Mouse (Mus musculus) macrophage (primary cell): Measurements from ENCODE around the gene Tubb3. TPM values are rescaled to one million over a fixed set of nuclear protein-coding genes. Genes with fewer than 3 reads are reported as not detected.

Experiments used
- H3K27ac ChIP-seq: fragments of 350-480 bp; formaldehyde crosslinking; 2 replicates; pipeline ENCODE4 v1.9.0; 2021
- H3K36me3 ChIP-seq: fragments of 350-480 bp; formaldehyde crosslinking; 2 replicates; pipeline ENCODE4 v1.9.0; 2021; ENCODE audit errors: inconsistent target
- H3K4me3 ChIP-seq: fragments of 350-480 bp; formaldehyde crosslinking; 2 replicates; pipeline ENCODE4 v1.9.0; 2021; ENCODE audit errors: inconsistent target
- H3K79me2 ChIP-seq: fragments of 350-480 bp; formaldehyde crosslinking; 2 replicates; pipeline ENCODE4 v1.9.0; 2021; ENCODE audit errors: inconsistent target
- WGBS: methylation state at CpG from one replicate; pipeline ENCODE4 v1.1.7; 2026; ENCODE audit warnings: inconsistent platforms; ENCODE audit not compliant: missing documents; 5-methylcytosine and 5-hydroxymethylcytosine counted together
- polyA plus RNA-seq: library from polyadenylated mRNA; stranded (reverse); fragments of 250-400 nt; gene quantifications from 3 replicates; pipeline ENCODE4 v1.2.4, GENCODE M21; 2018; ENCODE audit warnings: inconsistent platforms
- total RNA-seq, 78 experiments: library from RNA; depleted of rRNA; stranded (reverse); fragments of 250-400 nt; gene quantifications; 1 replicate in 9 of 78; 2 replicates in 24 of 78; 3 replicates in 43 of 78; 4 replicates in 2 of 78; pipeline ENCODE4 v1.2.4; 2018; ENCODE audit warnings: inconsistent platforms in 56 of 78

Gene Tubb3
- 1 to 10 TPM in 1 of 26 experiments, not detected in 25; 2.3 TPM for total RNA-seq (2018; cell fraction: chromatin; rRNA removed)
- under 1 TPM in 15 of 26 experiments, not detected in 11; 0.05 to 0.44 (median 0.17) TPM for total RNA-seq (2018; cell fraction: cytosol; rRNA removed)
- under 1 TPM in 1 of 26 experiments, not detected in 25; 0.92 TPM for total RNA-seq (2018; cell fraction: nucleus; rRNA removed)
- 0.14 TPM in 1 of 3 replicates, not detected in the others for polyA plus RNA-seq

GRCm38 (mm10) chr8:123411246-123411645 is at the start of gene Tubb3:
Gene Tubb3 (plus strand): TSS chr8:123411424.
- H3K4me3 ChIP-seq: no peak within 1 kb of the TSS
- no peak within 1 kb of the TSS for H3K27ac ChIP-seq
- WGBS: under 1% methylated on average over 29 of the region's 29 CpGs
- no peaks in the 10 kb centered on the region for H3K36me3 ChIP-seq
- H3K79me2 ChIP-seq: no peaks in the 10 kb centered on the region

GRCm38 (mm10) chr8:123373403-123374238 is 37.6 kb upstream of the Tubb3 start, which contains the start of gene Tcf25:
Gene Tcf25 (plus strand): TSS chr8:123373753.
- WGBS: under 1% methylated on average over 57 of the region's 75 CpGs
- Histone ChIP-seq H3K4me3 (peak within 1 kb of the TSS; percentile 76), H3K36me3 (no peaks in the 10 kb centered on the region), H3K27ac (peak within 1 kb of the TSS; percentile 90), H3K79me2 (peaks cover 49% of the 10 kb centered on the region)

GRCm38 (mm10) chr8:123374239-123374578 is 37.0 kb upstream of the Tubb3 start:
- Histone ChIP-seq H3K36me3 (no peaks in the 10 kb centered on the region), H3K27ac (peak overlapping the region; percentile 90), H3K4me3 (peak overlapping the region; percentile 76), H3K79me2 (peaks cover 55% of the 10 kb centered on the region)
- under 1% methylated on average over 20 of the region's 20 CpGs for WGBS

GRCm38 (mm10) chr8:123375701-123376100 is 35.5 kb upstream of the Tubb3 start:
- Histone ChIP-seq H3K4me3 (no peak overlapping the region), H3K79me2 (peaks cover 70% of the 10 kb centered on the region), H3K36me3 (peaks cover 13% of the 10 kb centered on the region; the same call in 1 of the 2 replicates), H3K27ac (no peak overlapping the region)
- WGBS: 96% methylated on average over 10 of the region's 10 CpGs

- H3K27ac ChIP-seq: no peak overlapping the region
- no peak overlapping the region for H3K4me3 ChIP-seq
- H3K79me2 ChIP-seq: peaks cover 74% of the 10 kb centered on the region
- WGBS: 85% methylated on average over 7 of the region's 8 CpGs
- peaks cover 17% of the 10 kb centered on the region; the same call in 1 of the 2 replicates for H3K36me3 ChIP-seq
Measured at GRCm38 (mm10) chr8:123376106-123376505, 35.1 kb upstream of the Tubb3 start.

GRCm38 (mm10) chr8:123381711-123382110 is 29.5 kb upstream of the Tubb3 start:
- Histone ChIP-seq H3K36me3 (peaks cover 73% of the 10 kb centered on the region), H3K27ac (no peak overlapping the region), H3K79me2 (peaks cover 51% of the 10 kb centered on the region), H3K4me3 (no peak overlapping the region)
- 99% methylated on average over 4 of the region's 4 CpGs for WGBS

GRCm38 (mm10) chr8:123382516-123382915 is 28.7 kb upstream of the Tubb3 start:
- Histone ChIP-seq H3K36me3 (peaks cover 81% of the 10 kb centered on the region), H3K27ac (no peak overlapping the region), H3K79me2 (peaks cover 43% of the 10 kb centered on the region), H3K4me3 (no peak overlapping the region)
- WGBS: 98% methylated on average over 8 of the region's 8 CpGs

GRCm38 (mm10) chr8:123384883-123385540 is 26.2 kb upstream of the Tubb3 start:
- WGBS: 71% methylated on average over 9 of the region's 9 CpGs
- Histone ChIP-seq H3K4me3 (no peak overlapping the region), H3K79me2 (peaks cover 18% of the 10 kb centered on the region), H3K36me3 (peaks cover 99% of the 10 kb centered on the region), H3K27ac (peak overlapping the region; percentile 12; the same call in 1 of the 2 replicates)

GRCm38 (mm10) chr8:123387041-123387440 is 24.2 kb upstream of the Tubb3 start:
- Histone ChIP-seq H3K27ac (no peak overlapping the region), H3K36me3 (peaks cover 99% of the 10 kb centered on the region), H3K4me3 (no peak overlapping the region), H3K79me2 (no peaks in the 10 kb centered on the region)
- 89% methylated on average over 3 of the region's 3 CpGs for WGBS

- Histone ChIP-seq H3K27ac (no peak overlapping the region), H3K4me3 (no peak overlapping the region), H3K79me2 (no peaks in the 10 kb centered on the region), H3K36me3 (peaks cover 99% of the 10 kb centered on the region)
- WGBS: 93% methylated on average over 8 of the region's 8 CpGs
Measured at GRCm38 (mm10) chr8:123387801-123388200, 23.4 kb upstream of the Tubb3 start.

GRCm38 (mm10) chr8:123389026-123389425 is 22.2 kb upstream of the Tubb3 start:
- no peak overlapping the region for H3K4me3 ChIP-seq
- no peak overlapping the region for H3K27ac ChIP-seq
- peaks cover 99% of the 10 kb centered on the region for H3K36me3 ChIP-seq
- whole genome bisulfite sequencing: 94% methylated on average over 7 of the region's 7 CpGs
- H3K79me2 ChIP-seq: no peaks in the 10 kb centered on the region

- 97% methylated on average over 13 of the region's 13 CpGs for WGBS
- Histone ChIP-seq H3K79me2 (no peaks in the 10 kb centered on the region), H3K36me3 (peaks cover 89% of the 10 kb centered on the region), H3K27ac (no peak overlapping the region), H3K4me3 (no peak overlapping the region)
Measured at GRCm38 (mm10) chr8:123398308-123398707, 12.9 kb upstream of the Tubb3 start.

- 93% methylated on average over 9 of the region's 9 CpGs for WGBS
- H3K79me2 ChIP-seq: no peaks in the 10 kb centered on the region
- H3K4me3 ChIP-seq: no peak overlapping the region
- no peak overlapping the region for H3K27ac ChIP-seq
- peaks cover 52% of the 10 kb centered on the region for H3K36me3 ChIP-seq
Measured at GRCm38 (mm10) chr8:123401936-123402335, 9.3 kb upstream of the Tubb3 start.

- WGBS: 91% methylated on average over 9 of the region's 9 CpGs
- H3K27ac ChIP-seq: no peak overlapping the region
- H3K79me2 ChIP-seq: no peaks in the 10 kb centered on the region
- no peak overlapping the region for H3K4me3 ChIP-seq
- peaks cover 43% of the 10 kb centered on the region for H3K36me3 ChIP-seq
Measured at GRCm38 (mm10) chr8:123402730-123403326, 8.4 kb upstream of the Tubb3 start.
